Mouse (Mus musculus) adrenal gland, postnatal 10 days (tissue): ENCODE measurements around the gene BC016579. TPM values are rescaled to one million over a fixed set of nuclear protein-coding genes. Genes with fewer than 3 reads are reported as not detected.

Experiments used
- total RNA-seq, 2 experiments: library from RNA; stranded (reverse); gene quantifications; 2 replicates each; pipeline ENCODE4 v1.2.3; 2021

The BC016579 gene
- total RNA-seq, 2 experiments from 2014 or later, result 0.18 to 0.48 TPM

Other genes starting within 250 kb of the BC016579 start
- gene Cd200, start 245.0 kb downstream of the BC016579 start, total RNA-seq, result 10 to 100 TPM; 68.9 to 80.1 TPM
- gene Gm609, start 161.1 kb downstream of the BC016579 start, total RNA-seq, result under 1 TPM; 0.27 to 0.48 TPM
- not detected for gene Gm17783, start 122.0 kb downstream of the BC016579 start, total RNA-seq
- gene Slc9c1, start 118.8 kb downstream of the BC016579 start, total RNA-seq, result not detected
- under 1 TPM; 0.21 to 0.48 TPM for gene Gcsam, start 43.7 kb downstream of the BC016579 start, total RNA-seq
- under 1 TPM; 0.30 to 0.82 TPM for gene Tmprss7, start 39.6 kb upstream of the BC016579 start, total RNA-seq
- 10 to 100 TPM in 1 of 2 experiments, 1 to 10 TPM in 1; 7.1 to 12.1 TPM for gene Tagln3, start 70.5 kb upstream of the BC016579 start, total RNA-seq
- 10 to 100 TPM; 23.0 to 26.4 TPM for gene Abhd10, start 88.9 kb upstream of the BC016579 start, total RNA-seq